7 mouse cellular contexts compared by ENCODE assay signal in the genomic region with DNA sequence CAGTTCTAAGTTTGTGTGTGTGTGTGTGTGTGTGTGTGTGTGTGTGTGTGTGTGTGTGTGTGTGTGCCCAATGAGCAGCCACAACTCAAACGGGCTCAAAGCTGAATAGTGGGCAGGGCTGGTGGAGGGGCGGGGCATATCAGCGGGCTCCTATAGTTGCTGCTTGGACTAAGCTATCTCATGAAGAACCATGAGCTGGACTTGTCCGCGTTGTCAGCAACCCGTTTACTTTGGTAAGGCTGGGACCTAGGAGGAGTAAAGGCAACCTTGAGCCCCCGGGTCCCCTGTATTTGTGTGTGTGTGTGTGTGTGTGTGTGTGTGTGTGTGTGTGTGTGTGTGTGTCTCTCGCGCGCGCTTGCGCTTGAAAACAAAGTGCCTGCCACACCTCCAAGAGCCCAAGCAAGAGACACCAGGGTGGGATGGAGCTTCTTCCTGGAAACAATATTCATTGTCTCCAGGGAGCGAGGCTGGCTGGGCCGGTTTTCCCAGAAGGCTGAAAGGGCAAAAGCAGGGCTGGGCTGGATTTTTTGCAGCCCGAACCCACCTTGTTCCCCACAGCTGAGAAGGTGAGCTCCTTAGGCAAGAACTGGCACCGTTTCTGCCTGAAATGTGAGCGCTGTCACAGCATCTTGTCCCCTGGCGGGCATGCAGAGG. TPM values are rescaled to one million over a fixed set of nuclear protein-coding genes. Genes with fewer than 3 reads are reported as not detected.
A peak's percentile ranks its signal among the peaks of the same experiment; 100 is the strongest.
DNase-seq lines count a peak whose midpoint lies in the region; ATAC-seq and TF ChIP-seq lines count a peak whose summit lies in the region.

A gene (plus strand): TSS at position 166 of the 654 bp plus-strand sequence.

- H3K27me3 ChIP-seq in forebrain, embryonic 14.5 days (replicated peaks; ENCODE audit: control insufficient read depth, insufficient read depth, low read length) = no peaks in the 10 kb centered on the region
- H3K27me3 ChIP-seq in liver, embryonic 15.5 days = peaks cover 38% of the 10 kb centered on the region
- H3K27me3 ChIP-seq in cerebellum, adult 2 months (ENCODE audit: control insufficient read depth, insufficient read depth, low read length) = no peaks in the 10 kb centered on the region

- no peak for DNase-seq in thymus, postnatal 0 days (ENCODE audit: low spot score)
- DNase-seq in thymus, postnatal 14 days = no peak
- no peak for DNase-seq in forebrain, embryonic 14.5 days (ENCODE audit: low spot score)
- DNase-seq in yolk sac, embryonic 10.5 days (ENCODE audit: low spot score) = peak; percentile 30
- DNase-seq in right cerebral cortex, postnatal 4 days = no peak
- no peak for DNase-seq in cerebellum, adult 2 months

- H3K4me1 ChIP-seq in forebrain, embryonic 14.5 days (ENCODE audit: control insufficient read depth, insufficient read depth, low read length) = no peaks in the 10 kb centered on the region; the same call in 1 of the 2 replicates
- peaks cover 2% of the 10 kb centered on the region; the same call in 1 of the 2 replicates for H3K4me1 ChIP-seq in liver, embryonic 15.5 days (replicated peaks)
- H3K4me1 ChIP-seq in cerebellum, adult 2 months (ENCODE audit: control insufficient read depth, insufficient read depth, low read length) = no peaks in the 10 kb centered on the region

- peak within 1 kb of the TSS; percentile 35 for H3K4me2 ChIP-seq in forebrain, embryonic 14.5 days (ENCODE audit: low read length)
- peak within 1 kb of the TSS; percentile 30; the same call in 1 of the 2 replicates for H3K4me2 ChIP-seq in liver, embryonic 15.5 days

- no peak within 1 kb of the TSS for H3K9ac ChIP-seq in forebrain, embryonic 14.5 days (ENCODE audit: low read length)
- H3K9ac ChIP-seq in liver, embryonic 15.5 days = no peak within 1 kb of the TSS

- no peaks in the 10 kb centered on the region for H3K36me3 ChIP-seq in forebrain, embryonic 14.5 days (ENCODE audit: control insufficient read depth, insufficient read depth, low read length)
- H3K36me3 ChIP-seq in liver, embryonic 15.5 days (replicated peaks) = no peaks in the 10 kb centered on the region

- H3K27ac ChIP-seq in forebrain, embryonic 14.5 days (ENCODE audit: low read depth, low read length) = no peak within 1 kb of the TSS
- no peak within 1 kb of the TSS for H3K27ac ChIP-seq in liver, embryonic 15.5 days (replicated peaks)
- H3K27ac ChIP-seq in cerebellum, adult 2 months (ENCODE audit: insufficient read depth, low read length) = no peak within 1 kb of the TSS

- 9% methylated on average over 17 of the region's 18 CpGs for WGBS in forebrain, embryonic 14.5 days
- 12% methylated on average over 18 of the region's 18 CpGs for WGBS in liver, embryonic 15.5 days (ENCODE audit: insufficient replicate concordance)
- 18% methylated on average over 18 of the region's 18 CpGs for WGBS in cerebellum, adult 2 months

- ATAC-seq in forebrain, embryonic 14.5 days = no peak
- no peak for ATAC-seq in liver, embryonic 15.5 days (ENCODE audit: insufficient read depth)

- H3K4me3 ChIP-seq in forebrain, embryonic 14.5 days (ENCODE audit: low read depth, low read length) = no peak within 1 kb of the TSS
- H3K4me3 ChIP-seq in liver, embryonic 15.5 days (replicated peaks) = no peak within 1 kb of the TSS
- no peak within 1 kb of the TSS for H3K4me3 ChIP-seq in cerebellum, adult 2 months (replicated peaks; ENCODE audit: insufficient read depth, low read depth, low read length)

- no peak for TF ChIP-seq POLR2A in cerebellum, adult 2 months (IDR thresholded peaks at IDR 0.05; ENCODE audit: borderline replicate concordance, insufficient read depth, low read length)

- TF ChIP-seq CTCF in cerebellum, adult 2 months (IDR thresholded peaks at IDR 0.05; ENCODE audit: borderline replicate concordance, insufficient read depth, low read depth, low read length) = no peak

- no peaks in the 10 kb centered on the region for H3K9me3 ChIP-seq in forebrain, embryonic 14.5 days (replicated peaks; ENCODE audit: control insufficient read depth, low read length)
- no peaks in the 10 kb centered on the region for H3K9me3 ChIP-seq in liver, embryonic 15.5 days (replicated peaks)

RNA-seq across cellular contexts. Expression of the gene that starts here (rescaled TPM):
- 294 and 308 TPM in 2 replicates for polyA plus RNA-seq in thymus, postnatal 0 days (2015; fragmentation: Nextera tagmentation; extraction: Ambion mirVana)
- 0.93 and 1.2 TPM in 2 replicates for polyA plus RNA-seq in forebrain, embryonic 14.5 days (2014; fragmentation: Nextera tagmentation; extraction: Ambion mirVana)
- not detected in 2 replicates for polyA plus RNA-seq in liver, embryonic 15.5 days (2015; fragmentation: Nextera tagmentation; extraction: Ambion mirVana)
- 3.7 and 4.6 TPM in 2 replicates for polyA plus RNA-seq in cerebellum, adult 2 months (2012; rRNA removed)

Comparison
In these comparisons a context has a peak if more than half of its experiments do, and no peak if none do; other contexts are left out.
1. RNA of the gene that starts here (polyA plus RNA-seq): 294 to 308 TPM in thymus, postnatal 0 days; 3.7 to 4.6 TPM in cerebellum, adult 2 months, 0.93 to 1.2 TPM in forebrain, embryonic 14.5 days and not detected in liver, embryonic 15.5 days; every median in the first group is over 10 times any median in the second.